Mouse (Mus musculus): Measurements from ENCODE around the gene Fpr2.
"Not testable (repeated sequence)": the region's sequence is repeated elsewhere in the genome, so short reads cannot be mapped to it uniquely, and the experiment has no call there.

The Fpr2 gene

GRCm38 (mm10) chr17:17887774-17888248, at the start of gene Fpr2, which contains the start of gene Fpr3:
Fpr2 (plus strand) TSS chr17:17887824.
Fpr3 (plus strand) TSS chr17:17887852.
- no peak for DNase-seq (ENCODE audit: low read depth)

- peak; percentile 97 for DNase-seq (ENCODE audit: low read depth)
Measured at GRCm38 (mm10) chr17:17837919-17838701, 49.5 kb upstream of the Fpr2 start.

GRCm38 (mm10) chr17:17839276-17839675, 48.3 kb upstream of the Fpr2 start:
- no peak for DNase-seq (ENCODE audit: low read depth)

GRCm38 (mm10) chr17:17840796-17841195, 46.8 kb upstream of the Fpr2 start:
- DNase-seq (ENCODE audit: low read depth): peak; percentile 38

- DNase-seq (ENCODE audit: low read depth): no peak
Measured at GRCm38 (mm10) chr17:17843534-17844261, 43.9 kb upstream of the Fpr2 start.

- not testable (repeated sequence) for DNase-seq (ENCODE audit: low read depth)
Measured at GRCm38 (mm10) chr17:17844606-17845005, 43.0 kb upstream of the Fpr2 start.

GRCm38 (mm10) chr17:17845187-17846027, 42.2 kb upstream of the Fpr2 start:
- peak; percentile 56 for DNase-seq (ENCODE audit: low read depth)

GRCm38 (mm10) chr17:17848988-17849387, 38.6 kb upstream of the Fpr2 start:
- no peak for DNase-seq (ENCODE audit: low read depth)

GRCm38 (mm10) chr17:17849906-17850712, 37.5 kb upstream of the Fpr2 start:
- DNase-seq (ENCODE audit: low read depth): no peak

GRCm38 (mm10) chr17:17855064-17855838, 32.4 kb upstream of the Fpr2 start, which contains the start of gene Has1:
Has1 (minus strand) TSS chr17:17855205.
- no peak for DNase-seq (ENCODE audit: low read depth)

- no peak for DNase-seq (ENCODE audit: low read depth)
Measured at GRCm38 (mm10) chr17:17856612-17857011, 31.0 kb upstream of the Fpr2 start.

- DNase-seq (ENCODE audit: low read depth): no peak
Measured at GRCm38 (mm10) chr17:17857446-17857845, 30.2 kb upstream of the Fpr2 start.

- no peak for DNase-seq (ENCODE audit: low read depth)
Measured at GRCm38 (mm10) chr17:17860110-17860509, 27.5 kb upstream of the Fpr2 start.

GRCm38 (mm10) chr17:17862360-17862759, 25.3 kb upstream of the Fpr2 start:
- DNase-seq (ENCODE audit: low read depth): no peak

GRCm38 (mm10) chr17:17865168-17865567, 22.5 kb upstream of the Fpr2 start:
- DNase-seq (ENCODE audit: low read depth): no peak

GRCm38 (mm10) chr17:17866801-17867469, 20.7 kb upstream of the Fpr2 start:
- no peak for DNase-seq (ENCODE audit: low read depth)

- no peak for DNase-seq (ENCODE audit: low read depth)
Measured at GRCm38 (mm10) chr17:17870892-17871550, 16.6 kb upstream of the Fpr2 start.

GRCm38 (mm10) chr17:17871697-17872096, 15.9 kb upstream of the Fpr2 start:
- no peak for DNase-seq (ENCODE audit: low read depth)

GRCm38 (mm10) chr17:17879347-17879746, 8.3 kb upstream of the Fpr2 start:
- no peak for DNase-seq (ENCODE audit: low read depth)

Data from induced T-regulatory cell, adult 2 months (primary cell).